Mouse (Mus musculus) liver, embryonic 14.5 days (tissue): Measurements from ENCODE around the gene Evi2a.

Experiments
- CTCF ChIP-seq: IDR thresholded peaks from 2 replicates; pipeline ENCODE4 v1.5.1; 2016; ENCODE audit warnings: antibody characterized with exemption, low read depth, control low read depth
- EP300 ChIP-seq: IDR thresholded peaks from 2 replicates; pipeline ENCODE4 v1.6.1; 2016; ENCODE audit warnings: antibody characterized with exemption, low read depth

GRCm38 (mm10) chr11:79533311-79533710 lies 2.9 kb upstream of the Evi2a start:
- no peak for TF ChIP-seq EP300
- TF ChIP-seq CTCF = no peak
